Mouse (Mus musculus) brain, embryonic 14.5 days (tissue): Measurements from ENCODE around the gene Rab5a.

Source experiments
- CTCF ChIP-seq: fragments of 200-500 bp; IDR thresholded peaks from 2 replicates; pipeline ENCODE4 v1.5.1; 2012; ENCODE audit warnings: inconsistent platforms, mild to moderate bottlenecking, moderate library complexity, borderline replicate concordance; ENCODE audit not compliant: insufficient read depth, insufficient read length; ENCODE audit errors: extremely low read depth
- POLR2A ChIP-seq: fragments of 200-500 bp; IDR thresholded peaks from 2 replicates; pipeline ENCODE4 v1.6.1; 2012; ENCODE audit warnings: mild to moderate bottlenecking, inconsistent platforms, borderline replicate concordance; ENCODE audit not compliant: poor library complexity, insufficient read depth, insufficient read length, severe bottlenecking; ENCODE audit errors: extremely low read depth

GRCm38 (mm10) chr17:53512311-53512951 lies 33.4 kb downstream of the Rab5a start:
- TF ChIP-seq CTCF (peak; percentile 50; the same call in 1 of the 2 replicates), POLR2A (no peak)
